Mouse (Mus musculus) megakaryocyte, adult 5-6 weeks (primary cell): ENCODE results near the gene Gm20696. TPM values are rescaled to one million over a fixed set of nuclear protein-coding genes. Genes with fewer than 3 reads are reported as not detected.
A peak's percentile ranks its signal among the peaks of the same experiment; 100 is the strongest.

Experiments used
- ATAC-seq: 2 replicates; pipeline ENCODE4 v1.8.0; 2016; ENCODE audit warnings: mild to moderate bottlenecking, inconsistent platforms; ENCODE audit not compliant: poor library complexity, severe bottlenecking
- total RNA-seq, 2 experiments: library from RNA; stranded (forward) in 1 of 2; stranded (reverse) in 1 of 2; fragments of 153-499, 151-499 nt in 1 of 2; fragments of 221-1000, 200-1000 nt in 1 of 2; gene quantifications; 2 replicates each; pipeline versions ENCODE4 v1.2.3 to v1.2.4; 2015 to 2017

Gm20696 gene
- total RNA-seq, 2 experiments from 2014 or later, result 4.4 to 9.6 TPM

- peak; percentile 80 for ATAC-seq
These were observed 213.9 kb downstream of the Gm20696 start for GRCm38 (mm10) chr6:99452638-99453185.

- ATAC-seq, result no peak
These were observed 215.1 kb downstream of the Gm20696 start for GRCm38 (mm10) chr6:99451479-99451878.

GRCm38 (mm10) chr6:99447447-99447846 is 219.2 kb downstream of the Gm20696 start:
- no peak for ATAC-seq

GRCm38 (mm10) chr6:99446801-99447415 is 219.7 kb downstream of the Gm20696 start:
- ATAC-seq, result no peak

GRCm38 (mm10) chr6:99443460-99443859 is 223.1 kb downstream of the Gm20696 start:
- ATAC-seq, result peak; percentile 38

GRCm38 (mm10) chr6:99441100-99441499 is 225.5 kb downstream of the Gm20696 start:
- ATAC-seq, result no peak

GRCm38 (mm10) chr6:99440606-99441005 is 226.0 kb downstream of the Gm20696 start:
- ATAC-seq, result no peak

GRCm38 (mm10) chr6:99439878-99440361 is 226.7 kb downstream of the Gm20696 start:
- ATAC-seq, result 0 out of 2 replicates have a peak, but pooled peaks have one; percentile 28

GRCm38 (mm10) chr6:99439214-99439877 is 227.3 kb downstream of the Gm20696 start:
- ATAC-seq, result no peak

GRCm38 (mm10) chr6:99436371-99436770 is 230.2 kb downstream of the Gm20696 start:
- ATAC-seq, result peak; percentile 59

GRCm38 (mm10) chr6:99435140-99435539 is 231.5 kb downstream of the Gm20696 start:
- peak; percentile 79 for ATAC-seq

- no peak for ATAC-seq
These were observed 233.6 kb downstream of the Gm20696 start for GRCm38 (mm10) chr6:99433006-99433405.

GRCm38 (mm10) chr6:99431941-99432340 is 234.7 kb downstream of the Gm20696 start:
- no peak for ATAC-seq

GRCm38 (mm10) chr6:99430560-99430959 is 236.0 kb downstream of the Gm20696 start:
- ATAC-seq, result no peak

- no peak for ATAC-seq
These were observed 237.0 kb downstream of the Gm20696 start for GRCm38 (mm10) chr6:99429378-99430131.

- ATAC-seq, result 0 out of 2 replicates have a peak, but pooled peaks have one; percentile 31
These were observed 237.6 kb downstream of the Gm20696 start for GRCm38 (mm10) chr6:99428961-99429360.

GRCm38 (mm10) chr6:99427301-99427700 is 239.3 kb downstream of the Gm20696 start:
- no peak for ATAC-seq

GRCm38 (mm10) chr6:99425044-99425443 is 241.6 kb downstream of the Gm20696 start:
- ATAC-seq, result no peak

- ATAC-seq, result no peak
These were observed 245.9 kb downstream of the Gm20696 start for GRCm38 (mm10) chr6:99420666-99421065.

GRCm38 (mm10) chr6:99412598-99412997 is 254.0 kb downstream of the Gm20696 start:
- ATAC-seq, result peak; percentile 59

GRCm38 (mm10) chr6:99409602-99410001 is 257.0 kb downstream of the Gm20696 start:
- ATAC-seq, result no peak
